Mouse (Mus musculus): ENCODE measurements around the gene Zmym4. TPM values are rescaled to one million over a fixed set of nuclear protein-coding genes. Genes with fewer than 3 reads are reported as not detected.

Zmym4 gene
- polyA plus RNA-seq, 1 experiment from 2014 or later = 25.1 TPM

GRCm38 (mm10) chr4:126842911-126843310 is 125.0 kb downstream of the Zmym4 start:
- no peak for DNase-seq (ENCODE audit: low spot score)
- Histone ChIP-seq H3K27me3 (ENCODE audit: low read depth, poor library complexity, severe bottlenecking) (no peaks in the 10 kb centered on the region), H3K36me3 (peaks cover 73% of the 10 kb centered on the region), H3K9me3 (replicated peaks) (no peaks in the 10 kb centered on the region), H3K27ac (replicated peaks) (no peak overlapping the region), H3K4me3 (no peak overlapping the region), H3K4me1 (peaks cover 7% of the 10 kb centered on the region)
- WGBS = 66% methylated on average over 3 of the region's 3 CpGs

GRCm38 (mm10) chr4:126840996-126841560 is 126.9 kb downstream of the Zmym4 start:
- no peaks in the 10 kb centered on the region for H3K27me3 ChIP-seq (ENCODE audit: low read depth, poor library complexity, severe bottlenecking)
- WGBS = 92% methylated on average over 15 of the region's 15 CpGs
- H3K36me3 ChIP-seq = peaks cover 67% of the 10 kb centered on the region
- no peak overlapping the region for H3K27ac ChIP-seq (replicated peaks)
- H3K9me3 ChIP-seq (replicated peaks) = no peaks in the 10 kb centered on the region
- no peak for DNase-seq (ENCODE audit: low spot score)
- peaks cover 7% of the 10 kb centered on the region for H3K4me1 ChIP-seq
- H3K4me3 ChIP-seq = no peak overlapping the region

GRCm38 (mm10) chr4:126839873-126840272 is 128.1 kb downstream of the Zmym4 start:
- Histone ChIP-seq H3K4me1 (peaks cover 3% of the 10 kb centered on the region), H3K27ac (replicated peaks) (no peak overlapping the region), H3K36me3 (peaks cover 75% of the 10 kb centered on the region), H3K4me3 (no peak overlapping the region), H3K27me3 (ENCODE audit: low read depth, poor library complexity, severe bottlenecking) (no peaks in the 10 kb centered on the region), H3K9me3 (replicated peaks) (no peaks in the 10 kb centered on the region)
- peak; percentile 84 for DNase-seq (ENCODE audit: low spot score)
- WGBS = 17% methylated on average over 7 of the region's 7 CpGs

GRCm38 (mm10) chr4:126838799-126839198 is 129.1 kb downstream of the Zmym4 start:
- 0 out of 2 replicates have a peak overlapping the region, but pooled peaks have one; percentile 17 for H3K27ac ChIP-seq (replicated peaks)
- no peaks in the 10 kb centered on the region for H3K9me3 ChIP-seq (replicated peaks)
- no peak overlapping the region for H3K4me3 ChIP-seq
- no peak for DNase-seq (ENCODE audit: low spot score)
- peaks cover 3% of the 10 kb centered on the region for H3K4me1 ChIP-seq
- H3K27me3 ChIP-seq (ENCODE audit: low read depth, poor library complexity, severe bottlenecking) = no peaks in the 10 kb centered on the region
- 84% methylated on average over 7 of the region's 7 CpGs for WGBS
- H3K36me3 ChIP-seq = peaks cover 81% of the 10 kb centered on the region

GRCm38 (mm10) chr4:126831122-126831521 is 136.8 kb downstream of the Zmym4 start:
- Histone ChIP-seq H3K4me3 (no peak overlapping the region), H3K9me3 (replicated peaks) (no peaks in the 10 kb centered on the region), H3K27ac (replicated peaks) (no peak overlapping the region), H3K36me3 (peaks cover 66% of the 10 kb centered on the region), H3K27me3 (ENCODE audit: low read depth, poor library complexity, severe bottlenecking) (no peaks in the 10 kb centered on the region), H3K4me1 (no peaks in the 10 kb centered on the region)
- no peak for DNase-seq (ENCODE audit: low spot score)
- WGBS = 98% methylated on average over 5 of the region's 5 CpGs

GRCm38 (mm10) chr4:126823917-126824316 is 144.0 kb downstream of the Zmym4 start:
- Histone ChIP-seq H3K4me1 (no peaks in the 10 kb centered on the region), H3K36me3 (peaks cover 56% of the 10 kb centered on the region), H3K9me3 (replicated peaks) (no peaks in the 10 kb centered on the region), H3K27ac (replicated peaks) (no peak overlapping the region), H3K4me3 (no peak overlapping the region), H3K27me3 (ENCODE audit: low read depth, poor library complexity, severe bottlenecking) (no peaks in the 10 kb centered on the region)
- 95% methylated on average over 5 of the region's 5 CpGs for whole genome bisulfite sequencing
- no peak for DNase-seq (ENCODE audit: low spot score)

GRCm38 (mm10) chr4:126822891-126823882 is 144.7 kb downstream of the Zmym4 start:
- Histone ChIP-seq H3K27ac (replicated peaks) (no peak overlapping the region), H3K4me1 (no peaks in the 10 kb centered on the region), H3K27me3 (ENCODE audit: low read depth, poor library complexity, severe bottlenecking) (no peaks in the 10 kb centered on the region), H3K9me3 (replicated peaks) (no peaks in the 10 kb centered on the region), H3K4me3 (no peak overlapping the region), H3K36me3 (peaks cover 58% of the 10 kb centered on the region)
- WGBS = 78% methylated on average over 9 of the region's 9 CpGs
- no peak for DNase-seq (ENCODE audit: low spot score)

GRCm38 (mm10) chr4:126814854-126815253 is 153.1 kb downstream of the Zmym4 start:
- Histone ChIP-seq H3K4me1 (no peaks in the 10 kb centered on the region), H3K27me3 (ENCODE audit: low read depth, poor library complexity, severe bottlenecking) (no peaks in the 10 kb centered on the region), H3K36me3 (peaks cover 58% of the 10 kb centered on the region), H3K4me3 (no peak overlapping the region), H3K9me3 (replicated peaks) (no peaks in the 10 kb centered on the region), H3K27ac (replicated peaks) (no peak overlapping the region)
- DNase-seq (ENCODE audit: low spot score) = no peak
- WGBS = 79% methylated on average over 5 of the region's 5 CpGs

GRCm38 (mm10) chr4:126813212-126813611 is 154.7 kb downstream of the Zmym4 start:
- no peak for DNase-seq (ENCODE audit: low spot score)
- 92% methylated on average over 5 of the region's 5 CpGs for WGBS
- Histone ChIP-seq H3K4me1 (no peaks in the 10 kb centered on the region), H3K4me3 (no peak overlapping the region), H3K27me3 (ENCODE audit: low read depth, poor library complexity, severe bottlenecking) (no peaks in the 10 kb centered on the region), H3K36me3 (peaks cover 49% of the 10 kb centered on the region), H3K27ac (replicated peaks) (no peak overlapping the region), H3K9me3 (replicated peaks) (no peaks in the 10 kb centered on the region)

Other genes starting within 250 kb of the Zmym4 start
- 0.25 and 0.65 TPM in 2 replicates for gene Tfap2e, start 231.9 kb downstream of the Zmym4 start, polyA plus RNA-seq (2016; fragmentation: Nextera tagmentation; extraction: Ambion mirVana)
- gene Ncdn, start 214.7 kb downstream of the Zmym4 start, polyA plus RNA-seq (2016; fragmentation: Nextera tagmentation; extraction: Ambion mirVana) = 33.5 and 38.1 TPM in 2 replicates
- 24.4 and 27.8 TPM in 2 replicates for gene AU040320, start 214.6 kb downstream of the Zmym4 start, polyA plus RNA-seq (2016; fragmentation: Nextera tagmentation; extraction: Ambion mirVana)
- 108 and 110 TPM in 2 replicates for gene Sfpq, start 53.2 kb upstream of the Zmym4 start, polyA plus RNA-seq (2016; fragmentation: Nextera tagmentation; extraction: Ambion mirVana)
- gene Zmym1, start 93.0 kb upstream of the Zmym4 start, polyA plus RNA-seq (2016; fragmentation: Nextera tagmentation; extraction: Ambion mirVana) = 34.7 and 38.5 TPM in 2 replicates
- gene Zmym6, start 109.2 kb upstream of the Zmym4 start, polyA plus RNA-seq (2016; fragmentation: Nextera tagmentation; extraction: Ambion mirVana) = 19.0 and 22.7 TPM in 2 replicates
- 15.3 and 20.1 TPM in 2 replicates for gene Tmem35b, start 155.6 kb upstream of the Zmym4 start, polyA plus RNA-seq (2016; fragmentation: Nextera tagmentation; extraction: Ambion mirVana)
- 1.9 and 2.8 TPM in 2 replicates for gene Dlgap3, start 201.1 kb upstream of the Zmym4 start, polyA plus RNA-seq (2016; fragmentation: Nextera tagmentation; extraction: Ambion mirVana)